Mouse (Mus musculus): ENCODE measurements at regions not wholly inside any gene's neighbourhood (a gene's known extent, or its start where the extent isn't known, plus 50 kb on each side); places are given as distances from the start of the nearest gene placed in this dataset.

DNA sequence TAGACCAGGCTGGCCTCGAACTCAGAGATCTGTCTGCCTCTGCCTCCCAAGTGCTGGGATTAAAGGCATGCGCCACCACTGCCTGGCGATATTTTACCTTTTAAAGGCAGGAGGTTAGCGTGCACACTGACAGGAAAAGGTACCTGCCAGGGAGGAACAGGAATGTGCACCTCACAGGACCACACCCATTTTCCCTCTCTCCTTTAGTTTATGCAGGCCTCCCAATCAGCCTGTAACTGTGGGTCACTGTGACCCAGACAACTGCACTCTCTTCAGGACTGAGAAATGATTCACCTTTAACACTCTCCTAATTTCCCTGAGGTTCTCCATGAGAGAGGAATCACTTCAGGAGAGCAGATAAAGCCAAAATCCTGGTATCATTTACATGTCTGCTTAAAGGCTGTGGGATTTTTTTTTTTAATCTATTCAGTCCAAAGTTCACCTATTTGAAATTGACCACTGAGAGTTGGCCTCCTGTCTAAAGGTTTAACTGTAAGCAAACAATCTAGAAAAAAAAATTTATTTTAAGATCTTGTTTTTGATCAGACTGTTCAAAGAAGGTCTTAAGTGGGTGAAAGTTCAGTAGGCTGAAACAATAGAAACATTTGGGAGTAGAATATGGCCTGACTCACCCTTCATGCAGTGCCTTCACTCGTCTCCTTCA, 61.7 kb upstream of the Lrig2 start:
- no peak overlapping the region for H3K27ac ChIP-seq (ENCODE audit: insufficient read depth, low read depth, low read length)

DNA sequence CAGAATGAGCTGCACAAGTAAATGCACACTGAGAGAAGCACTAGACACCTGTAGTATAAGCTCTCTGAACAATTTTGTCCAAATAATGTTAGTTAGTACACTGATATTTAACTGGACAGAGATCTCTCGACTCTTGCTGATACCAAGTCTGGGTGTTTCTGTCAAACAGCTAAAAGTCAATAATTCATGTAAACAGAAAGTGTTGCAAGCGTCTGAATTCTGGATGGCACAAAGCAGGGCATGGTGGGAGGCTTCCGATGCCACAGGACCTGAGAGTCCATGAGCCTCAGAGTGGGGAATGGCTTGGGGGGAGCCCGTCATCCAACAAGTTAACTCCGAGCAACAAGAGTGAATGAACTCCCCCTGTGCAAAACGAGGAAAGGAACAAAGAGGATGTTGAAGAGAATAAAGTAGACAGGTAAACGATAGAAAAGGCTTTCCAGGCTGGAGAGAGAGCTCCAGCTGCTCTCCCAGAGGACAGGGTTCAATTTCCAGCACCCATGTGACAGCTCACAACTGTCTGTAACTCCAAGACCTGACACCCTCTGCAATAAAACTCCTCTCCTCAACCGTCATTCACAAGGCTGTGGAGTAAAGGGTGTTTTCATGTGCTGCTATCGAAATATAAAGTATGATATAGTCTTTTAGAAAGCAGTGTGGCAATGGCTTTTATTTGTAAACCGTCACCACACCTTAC, 60.4 kb upstream of the Lrig2 start:
- Histone ChIP-seq H3K4me1 (ENCODE audit: control insufficient read depth, insufficient read depth, insufficient read length, low read length) (peaks cover 8% of the 10 kb centered on the region; the same call in 1 of the 2 replicates), H3K4me3 (ENCODE audit: low read depth, low read length) (no peak overlapping the region), H3K27ac (ENCODE audit: insufficient read depth, low read depth, low read length) (no peak overlapping the region), H3K27me3 (ENCODE audit: control insufficient read depth, insufficient read depth, low read length) (no peaks in the 10 kb centered on the region), H3K36me3 (ENCODE audit: control insufficient read depth, insufficient read depth, low read length) (no peaks in the 10 kb centered on the region)
- TF ChIP-seq CTCF (IDR thresholded peaks at IDR 0.05; ENCODE audit: extremely low read depth, insufficient read length, insufficient replicate concordance, low read depth, low read length) (no peak), POLR2A (IDR thresholded peaks at IDR 0.05; ENCODE audit: low read depth, low read length) (no peak)
- WGBS, result 32% methylated on average over 10 of the region's 10 CpGs

More for the DNA sequence above, 61.7 kb upstream of the Lrig2 start:
- 63% methylated on average over 5 of the region's 5 CpGs for WGBS
- TF ChIP-seq CTCF (IDR thresholded peaks at IDR 0.05; ENCODE audit: extremely low read depth, insufficient read length, insufficient replicate concordance, low read depth, low read length), result no peak
- TF ChIP-seq POLR2A (IDR thresholded peaks at IDR 0.05; ENCODE audit: low read depth, low read length), result no peak
- no peak overlapping the region for H3K4me3 ChIP-seq (ENCODE audit: low read depth, low read length)
- no peaks in the 10 kb centered on the region for H3K36me3 ChIP-seq (ENCODE audit: control insufficient read depth, insufficient read depth, low read length)
- H3K4me1 ChIP-seq (ENCODE audit: control insufficient read depth, insufficient read depth, insufficient read length, low read length), result peaks cover 8% of the 10 kb centered on the region; the same call in 1 of the 2 replicates
- no peaks in the 10 kb centered on the region for H3K27me3 ChIP-seq (ENCODE audit: control insufficient read depth, insufficient read depth, low read length)

DNA sequence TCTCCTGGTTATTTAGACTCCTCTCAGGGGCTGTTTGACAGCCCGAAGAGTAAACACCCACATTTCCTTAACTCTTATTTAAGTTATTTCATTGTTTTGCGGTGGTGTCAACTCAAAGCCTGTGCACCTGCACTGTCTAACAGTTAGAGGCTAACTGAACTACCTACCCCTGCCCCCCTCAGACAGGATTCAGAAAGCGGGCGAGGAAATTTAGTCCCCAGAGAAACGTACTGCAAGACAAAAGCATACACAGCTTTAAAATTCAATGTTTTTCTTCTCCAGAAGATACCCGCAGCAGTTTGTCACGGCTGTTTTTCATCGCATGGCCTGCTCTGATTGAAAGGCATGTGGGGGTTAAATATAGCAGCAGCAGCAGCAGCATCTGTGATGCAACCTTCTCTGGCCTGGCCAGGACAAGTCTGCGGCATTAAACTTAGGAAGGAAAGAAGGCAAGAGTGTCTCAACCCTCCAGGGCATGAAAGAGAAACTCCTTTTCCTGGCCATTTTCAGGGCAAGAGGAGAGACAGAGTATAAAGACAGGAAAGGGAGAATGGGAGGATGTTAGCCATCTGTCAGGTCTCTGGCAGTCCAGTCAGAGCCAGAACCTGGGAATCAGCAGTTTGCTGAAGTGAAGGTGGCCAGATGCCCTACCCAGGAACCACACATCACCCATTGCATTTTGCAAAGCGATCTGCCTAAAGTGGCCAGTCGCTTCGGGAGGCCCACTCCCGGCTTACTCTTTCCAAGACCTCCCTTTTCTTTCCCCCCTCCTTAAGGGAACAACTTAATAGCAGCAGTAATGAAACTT, 53.9 kb upstream of the Lrig2 start:
- no peak overlapping the region for H3K27ac ChIP-seq (ENCODE audit: insufficient read depth, low read depth, low read length)
- 78% methylated on average over 13 of the region's 13 CpGs for WGBS

DNA sequence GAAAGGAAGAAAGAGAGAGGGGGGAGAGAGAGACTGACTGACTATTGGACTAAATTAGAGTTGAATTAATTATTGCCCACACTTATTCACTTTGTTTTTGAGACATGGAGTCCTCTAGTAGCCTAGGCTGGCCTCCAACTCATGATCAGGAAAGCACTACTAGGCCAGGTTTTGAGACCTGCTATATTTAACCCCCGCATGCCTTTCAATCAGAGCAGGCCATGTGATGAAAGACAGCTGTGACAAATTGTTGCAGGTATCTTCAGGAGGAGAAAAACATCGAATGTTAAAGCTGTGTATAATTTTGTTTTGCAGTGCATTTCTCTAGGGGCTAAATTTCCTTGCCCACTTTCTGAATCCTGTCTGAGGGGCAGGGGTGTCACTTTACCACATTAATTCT, 53.1 kb upstream of the Lrig2 start:
- no peak overlapping the region for H3K4me3 ChIP-seq (ENCODE audit: low read depth, low read length)
- no peak for TF ChIP-seq CTCF (IDR thresholded peaks at IDR 0.05; ENCODE audit: extremely low read depth, insufficient read length, insufficient replicate concordance, low read depth, low read length)
- TF ChIP-seq POLR2A (IDR thresholded peaks at IDR 0.05; ENCODE audit: low read depth, low read length), result no peak
- no peak overlapping the region for H3K27ac ChIP-seq (ENCODE audit: insufficient read depth, low read depth, low read length)
- no peaks in the 10 kb centered on the region for H3K4me1 ChIP-seq (ENCODE audit: control insufficient read depth, insufficient read depth, insufficient read length, low read length)
- H3K27me3 ChIP-seq (ENCODE audit: control insufficient read depth, insufficient read depth, low read length), result no peaks in the 10 kb centered on the region
- WGBS, result 78% methylated on average over 2 of the region's 2 CpGs
- H3K36me3 ChIP-seq (ENCODE audit: control insufficient read depth, insufficient read depth, low read length), result no peaks in the 10 kb centered on the region

More for the DNA sequence above, 53.9 kb upstream of the Lrig2 start:
- Histone ChIP-seq H3K4me1 (ENCODE audit: control insufficient read depth, insufficient read depth, insufficient read length, low read length) (no peaks in the 10 kb centered on the region), H3K27me3 (ENCODE audit: control insufficient read depth, insufficient read depth, low read length) (no peaks in the 10 kb centered on the region), H3K4me3 (ENCODE audit: low read depth, low read length) (no peak overlapping the region), H3K36me3 (ENCODE audit: control insufficient read depth, insufficient read depth, low read length) (no peaks in the 10 kb centered on the region)
- TF ChIP-seq POLR2A (IDR thresholded peaks at IDR 0.05; ENCODE audit: low read depth, low read length), result no peak
- no peak for TF ChIP-seq CTCF (IDR thresholded peaks at IDR 0.05; ENCODE audit: extremely low read depth, insufficient read length, insufficient replicate concordance, low read depth, low read length)

DNA sequence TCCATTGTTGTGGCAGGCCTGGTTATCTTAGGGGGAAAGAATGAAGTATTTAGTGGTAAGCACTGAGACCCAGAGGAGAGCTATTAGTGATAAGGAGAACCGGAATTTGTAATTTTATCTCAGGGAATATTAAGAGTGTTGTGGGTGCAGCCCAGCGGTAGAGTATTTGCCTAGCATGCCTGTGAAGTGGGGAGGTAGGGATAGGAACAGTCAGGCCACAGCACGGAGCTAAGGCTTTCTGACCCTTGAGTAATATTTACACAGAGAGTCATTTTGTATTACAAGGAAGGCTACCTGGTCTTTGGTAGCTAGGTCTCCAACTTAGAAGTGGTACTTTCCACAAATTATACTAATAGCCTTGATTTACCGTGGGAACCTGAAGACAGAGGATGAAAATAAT, 49.8 kb upstream of the Lrig2 start:
- WGBS, result 43% methylated on average over 4 of the region's 4 CpGs
- Histone ChIP-seq H3K36me3 (ENCODE audit: control insufficient read depth, insufficient read depth, low read length) (no peaks in the 10 kb centered on the region), H3K27ac (ENCODE audit: insufficient read depth, low read depth, low read length) (no peak overlapping the region), H3K4me1 (ENCODE audit: control insufficient read depth, insufficient read depth, insufficient read length, low read length) (no peaks in the 10 kb centered on the region), H3K4me3 (ENCODE audit: low read depth, low read length) (no peak overlapping the region), H3K27me3 (ENCODE audit: control insufficient read depth, insufficient read depth, low read length) (no peaks in the 10 kb centered on the region)
- TF ChIP-seq CTCF (IDR thresholded peaks at IDR 0.05; ENCODE audit: extremely low read depth, insufficient read length, insufficient replicate concordance, low read depth, low read length) (no peak), POLR2A (IDR thresholded peaks at IDR 0.05; ENCODE audit: low read depth, low read length) (no peak)

Data from small intestine, adult 2 months (tissue).